Mouse (Mus musculus) forebrain, embryonic 12.5 days (tissue): Measurements from ENCODE around the gene 4930595D18Rik. TPM values are rescaled to one million over a fixed set of nuclear protein-coding genes. Genes with fewer than 3 reads are reported as not detected.

Source experiments
- ATAC-seq: fragments of 200-750 bp; cut with Nextera tagmentation; 2 replicates; pipeline ENCODE4 v1.8.0; 2017; ENCODE audit warnings: moderate TSS enrichment; ENCODE audit not compliant: low FRiP score
- H3K27ac ChIP-seq: fragments of 300-500 bp; sonication (generic); 2 replicates; pipeline ENCODE4 v1.5.1; 2016; ENCODE audit warnings: mild to moderate bottlenecking
- H3K27me3 ChIP-seq: fragments of 300-500 bp; sonication (generic); 2 replicates; pipeline ENCODE4 v1.6.1; 2016; ENCODE audit warnings: mild to moderate bottlenecking
- H3K36me3 ChIP-seq: fragments of 300-500 bp; sonication (generic); replicated peaks from 2 replicates; pipeline ENCODE4 v1.6.1; 2016; ENCODE audit warnings: mild to moderate bottlenecking
- H3K4me1 ChIP-seq: fragments of 300-500 bp; sonication (generic); 2 replicates; pipeline ENCODE4 v1.6.1; 2016
- H3K4me2 ChIP-seq: fragments of 300-500 bp; sonication (generic); 2 replicates; pipeline ENCODE4 v1.6.1; 2016; ENCODE audit warnings: mild to moderate bottlenecking, moderate library complexity
- H3K4me3 ChIP-seq: fragments of 300-500 bp; sonication (generic); replicated peaks from 2 replicates; pipeline ENCODE4 v1.5.1; 2016; ENCODE audit warnings: mild to moderate bottlenecking
- H3K9ac ChIP-seq: fragments of 300-500 bp; sonication (generic); 2 replicates; pipeline ENCODE4 v1.6.1; 2016; ENCODE audit warnings: mild to moderate bottlenecking
- H3K9me3 ChIP-seq: fragments of 300-500 bp; sonication (generic); 2 replicates; pipeline ENCODE4 v1.6.1; 2016
- WGBS: fragments of 180-500 bp; shearing (Covaris S2); methylation state at CpG from one replicate; pipeline ENCODE4 v1.1.7; 2016; 5-methylcytosine and 5-hydroxymethylcytosine counted together
- polyA plus RNA-seq: library from polyadenylated mRNA; unstranded; fragments of >200 nt; fragmentation: Nextera tagmentation; extraction: Ambion mirVana; gene quantifications from 2 replicates; pipeline ENCODE4 v1.2.1, GENCODE M21; 2016

The 4930595D18Rik gene
- polyA plus RNA-seq, 1 experiment from 2014 or later, result not detected

GRCm38 (mm10) chr12:111124601-111125260 is 59.6 kb downstream of the 4930595D18Rik start:
- WGBS, result 75% methylated on average over 14 of the region's 14 CpGs
- no peak overlapping the region for H3K27ac ChIP-seq
- ATAC-seq, result no peak

DNA sequence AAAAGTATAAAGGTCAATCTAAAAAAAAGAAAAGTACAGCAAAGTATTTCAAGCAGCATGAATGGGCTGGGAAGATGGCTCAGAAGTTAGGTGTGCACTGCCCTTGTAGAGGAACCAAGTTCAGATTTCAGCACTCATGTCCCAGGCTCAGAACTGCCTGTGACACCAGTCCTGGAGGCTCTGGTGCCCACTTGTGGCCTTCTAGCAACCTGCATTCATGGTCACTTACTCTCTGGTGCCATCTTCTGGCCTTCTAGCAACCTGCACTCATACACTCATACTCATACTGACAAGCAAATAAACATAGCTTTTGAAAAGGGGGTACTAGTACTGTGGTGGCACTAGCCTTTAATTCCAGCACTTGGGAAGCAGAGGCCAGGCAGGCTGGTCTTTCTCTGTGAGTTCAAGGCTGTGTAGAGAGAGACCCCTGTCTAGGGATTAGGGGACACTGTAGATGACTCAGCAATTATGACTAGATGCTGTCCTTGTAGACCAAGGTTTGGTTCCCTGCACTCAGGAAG is 61.9 kb downstream of the 4930595D18Rik start:
- H3K27me3 ChIP-seq, result no peaks in the 10 kb centered on the region
- H3K4me1 ChIP-seq, result peaks cover 4% of the 10 kb centered on the region; the same call in 1 of the 2 replicates

More at GRCm38 (mm10) chr12:111124601-111125260, 59.6 kb downstream of the 4930595D18Rik start:
- H3K4me2 ChIP-seq, result no peak overlapping the region
- H3K27me3 ChIP-seq, result no peaks in the 10 kb centered on the region
- no peak overlapping the region for H3K9ac ChIP-seq
- peaks cover under 1% of the 10 kb centered on the region for H3K36me3 ChIP-seq
- no peak overlapping the region for H3K4me3 ChIP-seq
- H3K4me1 ChIP-seq, result peaks cover 4% of the 10 kb centered on the region; the same call in 1 of the 2 replicates
- H3K9me3 ChIP-seq, result peaks cover 7% of the 10 kb centered on the region; the same call in 1 of the 2 replicates

DNA sequence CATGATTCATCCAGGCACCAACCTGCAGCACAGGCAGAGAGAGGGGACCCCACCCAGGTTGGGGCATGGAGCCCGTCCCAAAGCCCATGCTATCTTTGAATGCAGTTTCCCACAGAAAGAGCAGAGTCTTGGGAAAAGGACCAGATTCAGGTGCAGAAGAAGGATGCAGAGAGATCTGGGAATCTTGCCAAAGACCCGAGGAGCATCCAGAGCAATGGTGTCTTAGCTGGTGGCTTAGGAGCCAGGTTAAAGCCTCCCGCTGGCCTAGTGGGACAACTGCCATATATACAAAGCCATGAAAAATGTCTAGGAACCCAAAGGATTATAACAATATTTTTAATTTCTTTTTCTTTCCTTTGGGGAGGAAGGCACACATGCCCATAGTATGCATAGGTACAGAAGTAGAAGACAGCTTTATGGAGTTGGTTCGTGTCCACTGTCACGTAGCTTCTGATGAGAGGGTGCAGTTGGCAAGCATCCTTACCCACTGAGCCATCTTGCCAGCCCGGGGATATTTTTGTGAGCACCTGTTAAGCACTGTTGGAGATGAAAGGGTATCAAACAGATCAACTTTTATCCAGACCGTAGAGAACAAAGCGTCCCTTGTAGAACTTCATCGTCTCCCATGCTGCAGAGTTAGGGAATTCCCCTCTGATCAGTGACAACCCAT is 63.2 kb downstream of the 4930595D18Rik start:
- H3K36me3 ChIP-seq, result peaks cover 36% of the 10 kb centered on the region
- H3K4me1 ChIP-seq, result peaks cover 4% of the 10 kb centered on the region; the same call in 1 of the 2 replicates
- no peak for ATAC-seq
- 92% methylated on average over 9 of the region's 9 CpGs for WGBS
- H3K9me3 ChIP-seq, result peaks cover 7% of the 10 kb centered on the region; the same call in 1 of the 2 replicates
- H3K4me2 ChIP-seq, result no peak overlapping the region
- H3K9ac ChIP-seq, result no peak overlapping the region
- H3K4me3 ChIP-seq, result no peak overlapping the region
- H3K27ac ChIP-seq, result no peak overlapping the region
- H3K27me3 ChIP-seq, result no peaks in the 10 kb centered on the region

More for the DNA sequence above, 61.9 kb downstream of the 4930595D18Rik start:
- Histone ChIP-seq H3K9ac (no peak overlapping the region), H3K9me3 (peaks cover 7% of the 10 kb centered on the region; the same call in 1 of the 2 replicates), H3K27ac (no peak overlapping the region), H3K4me2 (no peak overlapping the region), H3K4me3 (no peak overlapping the region), H3K36me3 (peaks cover 23% of the 10 kb centered on the region)
- ATAC-seq, result no peak

DNA sequence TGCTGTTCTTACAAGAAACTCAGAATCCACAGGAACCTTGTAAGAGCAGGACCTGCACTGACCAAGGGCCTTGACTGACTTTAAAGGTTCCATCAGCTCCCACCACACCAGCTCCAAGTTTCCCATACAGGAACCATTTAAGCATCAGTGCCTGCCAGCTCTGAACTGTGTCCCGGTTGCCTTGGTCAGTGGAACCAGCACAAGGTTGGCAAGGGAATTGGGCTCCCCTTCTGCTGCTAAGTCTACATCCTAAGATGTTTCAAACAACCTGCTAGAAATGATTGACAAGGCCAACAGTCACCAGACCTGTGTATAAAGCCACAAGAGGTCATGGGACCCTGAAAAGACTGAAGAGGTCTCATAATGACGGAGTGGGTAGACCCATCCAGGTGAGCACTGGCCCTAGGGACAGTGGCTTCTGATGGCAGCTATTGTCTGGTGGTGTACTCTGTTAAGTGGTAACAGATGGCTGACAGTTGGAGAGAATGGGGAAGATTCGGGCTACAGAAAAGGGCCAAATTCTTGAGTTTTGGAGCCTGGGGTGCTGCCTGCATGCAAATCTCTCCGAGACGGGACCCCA is 64.7 kb downstream of the 4930595D18Rik start:
- WGBS, result over 99% methylated on average over 5 of the region's 5 CpGs
- Histone ChIP-seq H3K4me2 (no peak overlapping the region), H3K4me1 (no peaks in the 10 kb centered on the region), H3K27me3 (no peaks in the 10 kb centered on the region), H3K9me3 (peaks cover 7% of the 10 kb centered on the region; the same call in 1 of the 2 replicates), H3K36me3 (peaks cover 41% of the 10 kb centered on the region), H3K27ac (no peak overlapping the region), H3K9ac (no peak overlapping the region), H3K4me3 (no peak overlapping the region)
- no peak for ATAC-seq

GRCm38 (mm10) chr12:111114593-111114992 is 69.7 kb downstream of the 4930595D18Rik start:
- H3K4me2 ChIP-seq, result no peak overlapping the region
- no peaks in the 10 kb centered on the region for H3K4me1 ChIP-seq
- no peaks in the 10 kb centered on the region for H3K27me3 ChIP-seq
- H3K4me3 ChIP-seq, result no peak overlapping the region
- H3K9ac ChIP-seq, result no peak overlapping the region
- 85% methylated on average over 5 of the region's 5 CpGs for WGBS
- peaks cover 84% of the 10 kb centered on the region for H3K36me3 ChIP-seq
- H3K9me3 ChIP-seq, result no peaks in the 10 kb centered on the region
- ATAC-seq, result no peak
- H3K27ac ChIP-seq, result no peak overlapping the region

- whole genome bisulfite sequencing, result 93% methylated on average over 8 of the region's 8 CpGs
- Histone ChIP-seq H3K9me3 (no peaks in the 10 kb centered on the region), H3K4me2 (no peak overlapping the region), H3K9ac (no peak overlapping the region), H3K36me3 (peaks cover 81% of the 10 kb centered on the region), H3K4me1 (no peaks in the 10 kb centered on the region), H3K27me3 (no peaks in the 10 kb centered on the region), H3K4me3 (no peak overlapping the region), H3K27ac (no peak overlapping the region)
- no peak for ATAC-seq
Measured at GRCm38 (mm10) chr12:111111176-111111575, 73.1 kb downstream of the 4930595D18Rik start.

Other genes with a start within 250 kb of the 4930595D18Rik start
- gene Ankrd9, start 205.5 kb downstream of the 4930595D18Rik start, polyA plus RNA-seq, result 15.0 and 15.5 TPM in 2 replicates
- 10.1 and 10.7 TPM in 2 replicates for gene Rcor1, start 145.1 kb downstream of the 4930595D18Rik start, polyA plus RNA-seq
- 25.4 and 25.5 TPM in 2 replicates for gene Traf3, start 18.1 kb downstream of the 4930595D18Rik start, polyA plus RNA-seq
- gene Amn, start 86.6 kb upstream of the 4930595D18Rik start, polyA plus RNA-seq, result 0.63 and 0.95 TPM in 2 replicates
- gene Cdc42bpb, start 193.2 kb upstream of the 4930595D18Rik start, polyA plus RNA-seq, result 38.9 and 41.6 TPM in 2 replicates
- gene Lbhd2, start 222.3 kb upstream of the 4930595D18Rik start, polyA plus RNA-seq, result 0.51 and 0.63 TPM in 2 replicates
- gene Exoc3l4, start 232.5 kb upstream of the 4930595D18Rik start, polyA plus RNA-seq, result 1.4 and 3.3 TPM in 2 replicates